Mouse (Mus musculus) testis, postnatal 14 days (tissue): ENCODE results near the gene Mag.
A peak's percentile ranks its signal among the peaks of the same experiment; 100 is the strongest.
"Not testable (repeated sequence)": the region's sequence is repeated elsewhere in the genome, so short reads cannot be mapped to it uniquely, and the experiment has no call there.

Source experiments
- DNase-seq: peaks from one replicate; pipeline ENCODE4 v3.0.0; 2021; ENCODE audit warnings: low spot score

Mag gene

DNA sequence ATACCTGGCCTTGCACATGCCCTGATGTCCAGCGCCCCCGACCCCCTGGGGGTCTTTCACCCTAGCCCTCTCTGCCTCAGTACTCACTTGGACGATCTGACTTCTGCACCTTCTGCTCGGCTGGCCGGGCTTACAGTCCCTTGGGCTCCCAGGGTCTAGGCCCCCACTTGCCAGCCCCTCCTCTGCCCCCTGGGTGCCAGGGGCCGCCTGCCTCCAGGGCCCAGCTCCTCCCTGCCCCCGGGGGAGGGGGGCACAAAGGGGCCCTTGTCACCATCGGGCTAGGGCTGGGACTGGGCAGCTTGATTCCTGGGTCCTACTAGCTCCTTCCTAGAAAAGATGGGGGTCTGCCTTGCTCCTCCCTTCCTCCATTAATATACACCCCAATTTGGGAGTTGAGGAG is at the start of gene Mag:
Gene Mag, minus strand, starts transcription at position 142 of the 400 bp plus-strand sequence.
- no peak for DNase-seq

DNA sequence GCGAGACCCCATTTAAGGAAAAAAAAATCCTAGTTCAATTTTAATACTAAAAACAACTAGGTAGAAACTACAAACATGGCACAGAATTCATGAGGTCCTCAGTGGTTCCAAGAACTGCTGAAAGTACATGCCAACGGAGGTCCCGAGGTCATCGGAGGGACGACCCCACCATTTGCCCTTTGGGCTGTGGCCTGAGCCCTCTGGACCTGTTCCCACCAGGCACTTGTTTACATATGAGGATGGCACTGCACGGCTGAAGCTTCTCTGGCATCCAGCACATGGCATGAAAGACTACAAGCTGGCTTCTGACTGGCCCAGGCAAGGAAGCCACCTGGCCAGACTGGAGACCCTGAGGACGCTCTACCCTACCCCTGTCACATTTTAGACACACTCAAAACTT is 49.7 kb upstream of the Mag start:
- DNase-seq = no peak

DNA sequence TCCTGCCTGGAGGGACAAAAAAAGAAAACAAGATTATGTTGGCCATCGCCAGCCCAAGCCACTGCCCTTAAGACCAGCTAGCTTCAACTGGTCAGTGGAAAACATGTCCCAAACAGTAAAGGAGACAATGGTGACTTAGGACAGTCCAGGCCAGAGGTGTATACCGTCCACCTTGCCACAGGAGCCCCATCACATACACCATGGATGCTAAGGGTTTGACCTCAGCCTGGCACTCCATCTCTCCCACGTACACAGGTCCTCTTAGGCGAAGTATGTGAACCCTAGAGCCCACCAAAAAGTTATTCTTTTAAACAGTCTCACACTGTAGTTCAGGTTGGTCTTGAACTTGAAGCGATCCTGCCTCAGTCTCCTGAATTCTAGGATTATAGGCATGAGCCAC is 48.2 kb upstream of the Mag start:
- no peak for DNase-seq

DNA sequence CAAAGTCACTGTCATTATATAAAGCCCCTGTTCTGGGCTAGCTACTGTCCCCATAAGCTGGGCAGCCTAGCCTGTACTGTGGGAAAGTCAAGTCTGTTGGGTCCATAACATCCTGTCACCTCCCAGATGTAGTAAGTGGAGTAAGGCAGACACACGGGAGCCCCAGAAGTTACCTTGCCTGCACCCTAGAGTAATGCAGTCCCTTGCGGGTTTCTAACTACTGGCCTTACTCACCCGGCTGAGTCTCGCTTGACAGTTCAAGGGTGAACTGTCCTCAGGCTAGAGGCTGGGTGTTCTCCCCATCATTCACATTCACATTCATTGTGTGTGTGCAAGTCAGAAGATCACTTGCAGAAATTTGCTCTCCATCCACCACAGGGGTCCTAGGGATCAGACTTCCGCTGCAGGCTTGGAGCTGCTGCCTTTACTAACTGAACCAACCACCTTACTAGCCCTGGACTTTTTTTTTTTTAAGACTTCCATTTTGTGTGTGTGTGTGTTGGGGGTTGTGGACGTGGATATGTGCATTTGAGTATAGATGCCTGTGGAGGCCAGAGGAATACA is 45.2 kb upstream of the Mag start:
- DNase-seq = no peak

DNA sequence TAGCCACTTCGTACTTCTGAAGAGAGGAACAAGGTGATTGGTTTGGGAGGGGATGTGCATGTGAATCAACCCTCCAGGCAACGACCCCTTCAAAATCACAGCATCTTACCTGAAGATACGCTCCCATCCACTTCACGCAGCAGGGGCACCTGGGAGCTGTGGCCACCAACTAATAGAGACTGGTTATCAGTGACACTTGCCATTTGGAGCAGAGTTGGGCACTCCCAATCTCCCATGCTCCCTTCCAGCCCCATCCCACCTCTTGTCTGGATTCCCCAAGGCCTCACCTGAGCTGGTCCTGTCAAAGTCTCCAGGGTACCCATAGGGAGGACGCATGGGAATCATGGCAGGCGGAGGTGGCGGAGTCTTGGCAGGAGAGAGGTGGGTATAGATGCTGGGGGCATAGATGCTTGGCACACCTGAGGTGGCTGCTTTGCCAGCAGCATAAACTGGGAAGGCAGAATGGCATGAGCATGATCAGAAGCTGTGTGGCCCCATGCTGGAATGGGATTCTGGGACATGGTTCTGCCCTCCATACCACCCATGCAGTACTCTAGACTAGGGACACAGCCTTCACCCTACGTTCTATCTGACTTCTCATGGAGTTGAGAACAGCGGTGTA is 44.3 kb upstream of the Mag start:
- no peak for DNase-seq

DNA sequence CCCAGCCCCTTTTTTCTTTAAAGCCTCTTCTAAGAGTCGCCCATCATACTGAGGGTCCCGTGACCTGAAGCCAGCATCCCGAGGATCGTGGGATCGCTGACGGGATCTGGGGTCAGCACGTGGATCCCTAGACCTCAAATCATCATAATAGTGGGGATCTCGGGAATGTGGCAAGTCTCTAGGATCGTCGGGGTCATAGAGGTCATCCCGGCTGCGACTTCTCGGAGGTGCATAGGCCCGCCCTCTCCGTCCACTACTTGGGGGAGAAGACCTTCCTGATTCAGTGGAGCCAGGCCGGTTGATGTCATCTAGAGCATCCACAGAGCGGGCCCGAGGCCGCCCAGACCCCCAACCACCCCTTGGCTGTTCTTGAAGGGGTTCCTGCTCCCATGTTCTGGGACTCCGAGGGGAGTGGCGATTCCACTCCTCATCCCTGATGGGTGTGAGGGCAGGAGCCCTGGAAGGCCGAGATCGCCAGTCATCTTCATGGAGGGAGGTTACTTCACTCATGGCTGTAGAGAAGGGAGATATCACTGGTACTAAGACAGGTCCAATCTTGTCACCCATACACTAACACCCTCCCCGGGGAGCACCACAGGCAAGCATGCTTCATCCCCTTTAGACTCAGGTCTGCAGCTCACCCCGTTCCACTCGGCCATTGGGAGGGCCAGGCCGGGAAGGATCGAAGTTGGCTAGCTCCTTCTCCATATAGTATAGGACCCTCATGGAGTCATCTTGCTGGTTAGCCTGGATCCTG is 43.6 kb upstream of the Mag start:
- peak; percentile 31 for DNase-seq

DNA sequence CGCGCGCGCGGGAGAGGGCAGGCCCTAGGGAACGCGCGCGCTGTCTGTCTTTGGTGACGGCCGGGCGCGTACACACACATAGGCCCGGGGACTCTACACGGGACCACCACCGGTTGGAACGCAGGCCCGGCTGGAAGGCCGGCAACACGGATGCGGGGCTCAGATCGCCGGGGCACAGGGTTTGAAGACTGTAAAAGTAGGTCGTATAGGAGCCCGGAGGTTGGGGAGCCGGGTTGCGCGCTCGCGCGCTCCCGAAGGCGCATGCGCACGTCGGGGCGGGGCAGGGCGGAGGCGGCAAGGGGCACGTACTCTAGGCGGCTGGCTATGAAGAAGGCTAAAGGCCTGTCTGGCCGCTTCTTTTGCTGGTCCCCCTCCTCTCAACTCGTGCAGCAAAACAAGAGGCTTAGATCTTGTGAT is 42.7 kb upstream of the Mag start:
- DNase-seq = peak; percentile 90

DNA sequence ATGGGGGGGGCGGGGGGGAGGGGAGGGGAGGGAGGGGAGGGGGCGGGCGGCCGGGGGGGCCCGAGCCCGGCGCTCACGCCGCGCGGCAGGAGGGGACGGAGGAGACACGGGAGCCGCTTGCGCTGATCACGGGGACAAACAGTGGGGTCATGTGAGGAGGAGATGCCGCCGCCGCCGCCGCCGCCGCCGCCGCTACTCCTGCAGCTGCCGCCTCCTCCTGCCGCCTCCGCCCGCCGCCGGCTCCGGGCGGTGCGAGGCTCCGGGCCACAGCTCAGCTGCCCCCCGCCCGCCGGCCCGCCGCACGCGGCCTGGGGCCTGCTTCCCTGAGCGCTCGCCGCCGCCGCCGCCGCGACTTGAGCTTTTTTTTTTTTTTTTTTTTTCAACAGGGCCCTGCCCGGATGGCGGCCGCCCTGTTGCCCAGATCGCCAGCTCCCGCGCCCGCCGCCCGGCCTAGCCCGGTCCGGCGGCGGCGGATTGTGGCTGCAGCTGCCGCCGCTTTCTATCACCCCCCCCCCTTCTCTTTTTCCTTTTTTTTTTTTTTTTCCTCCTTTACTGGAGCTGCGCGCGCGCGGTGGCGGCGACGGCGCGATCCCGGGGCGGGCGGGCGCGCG is 42.2 kb upstream of the Mag start, which contains the start of gene Usf2:
Gene Usf2, minus strand, starts transcription at position 48 of the 611 bp plus-strand sequence.
- DNase-seq = peak; percentile 86

DNA sequence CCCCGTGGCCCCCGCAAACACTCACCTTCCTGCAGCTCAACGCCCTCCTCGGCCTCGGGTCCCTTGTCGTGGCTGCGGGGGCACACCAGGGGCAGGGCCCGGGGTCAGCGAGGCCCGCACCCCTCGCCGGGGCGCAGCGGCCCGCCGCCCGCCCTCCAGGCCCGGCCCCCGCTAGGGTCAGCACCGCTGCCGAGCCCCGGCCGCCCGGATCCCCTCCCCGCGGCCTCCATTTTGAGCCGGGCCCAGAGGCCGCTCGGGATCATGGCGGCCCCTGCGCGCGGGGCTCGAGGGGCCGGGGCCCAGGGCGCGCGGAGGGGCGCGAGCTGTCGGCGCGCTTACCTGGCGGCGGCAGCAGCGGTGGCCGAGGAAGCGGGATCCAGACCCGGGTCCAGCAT is 41.7 kb upstream of the Mag start:
- DNase-seq = no peak

DNA sequence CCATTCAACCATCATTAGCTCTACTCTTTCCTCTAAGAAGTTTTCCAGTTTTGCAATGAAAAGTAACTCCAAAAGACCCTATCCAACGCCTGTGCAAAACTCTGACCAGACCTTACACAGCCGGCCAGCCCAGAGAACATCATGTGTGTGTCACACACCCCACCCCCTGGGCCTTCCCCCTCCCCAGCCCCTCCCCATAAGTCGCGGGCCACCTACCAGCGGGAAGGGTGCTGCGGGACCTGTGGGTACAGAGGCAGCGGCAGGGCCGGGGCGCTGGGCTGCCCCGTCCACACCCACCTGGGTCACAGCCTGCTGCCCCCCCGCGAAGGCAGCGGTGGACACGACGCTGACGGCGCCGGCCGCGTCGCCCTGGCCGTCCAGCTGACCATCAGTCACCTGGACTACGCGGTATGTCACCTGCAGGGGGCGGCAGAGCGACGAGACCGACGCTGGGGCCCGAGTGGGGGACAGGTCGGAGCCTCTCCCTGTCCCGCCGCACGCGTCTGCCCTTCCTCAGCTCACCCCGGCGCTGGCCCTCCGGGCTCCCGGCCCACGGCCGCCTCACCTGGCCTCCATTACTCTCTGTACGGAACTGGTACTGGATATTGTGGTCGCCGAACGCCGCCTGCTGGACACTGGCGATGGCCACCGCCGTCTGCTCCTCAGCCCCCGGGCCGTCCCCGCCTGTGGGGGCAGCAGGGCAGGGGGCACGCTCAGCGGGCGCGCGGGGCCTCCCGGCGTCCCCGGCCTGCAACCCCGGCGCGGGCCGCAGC is 41.1 kb upstream of the Mag start:
- DNase-seq = peak; percentile 84

DNA sequence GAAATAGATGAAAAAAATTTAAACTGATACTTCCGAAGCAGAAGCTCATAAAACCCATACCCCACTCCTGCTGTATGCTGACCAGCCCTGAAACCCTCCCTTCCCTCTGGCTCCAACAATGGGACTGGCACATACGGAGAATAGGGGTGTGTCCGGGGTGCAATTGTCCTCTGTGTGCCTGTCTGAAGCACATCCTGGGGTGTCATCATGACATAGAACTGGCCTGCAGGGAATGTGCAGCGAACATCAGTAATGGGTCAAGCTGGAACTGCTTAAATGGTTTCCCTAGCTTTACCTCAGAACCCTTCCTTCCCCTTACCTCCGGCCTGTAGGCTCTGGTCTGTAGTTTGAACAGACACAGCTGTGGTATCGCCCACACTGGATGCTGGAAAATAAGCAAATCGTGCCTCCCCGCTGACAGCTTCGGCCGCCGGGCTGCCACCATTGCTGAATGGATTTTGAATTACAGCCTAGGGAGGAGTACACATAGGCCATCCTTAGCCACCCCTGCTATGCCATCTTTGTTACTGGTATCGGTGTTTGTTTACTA is 40.4 kb upstream of the Mag start:
- no peak for DNase-seq

DNA sequence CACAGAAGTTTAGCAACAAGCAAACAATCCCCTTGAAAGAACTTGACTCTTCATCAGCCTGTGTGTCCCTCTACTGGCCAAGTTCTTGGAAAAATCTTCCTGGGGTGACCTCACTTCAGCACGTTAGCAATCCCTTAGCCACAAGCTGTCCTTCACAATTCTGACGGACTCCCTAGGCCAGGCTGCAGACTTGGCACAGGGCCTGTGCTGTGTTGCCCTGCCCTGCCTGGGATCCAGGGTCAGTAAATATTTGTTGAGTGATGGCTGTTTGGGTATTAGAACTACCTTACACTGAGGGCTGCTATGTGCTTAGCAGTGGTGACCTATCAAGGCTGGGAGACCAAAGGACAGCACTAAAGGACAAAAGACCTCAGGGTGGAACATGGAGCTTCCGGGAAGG is 39.4 kb upstream of the Mag start:
- no peak for DNase-seq

DNA sequence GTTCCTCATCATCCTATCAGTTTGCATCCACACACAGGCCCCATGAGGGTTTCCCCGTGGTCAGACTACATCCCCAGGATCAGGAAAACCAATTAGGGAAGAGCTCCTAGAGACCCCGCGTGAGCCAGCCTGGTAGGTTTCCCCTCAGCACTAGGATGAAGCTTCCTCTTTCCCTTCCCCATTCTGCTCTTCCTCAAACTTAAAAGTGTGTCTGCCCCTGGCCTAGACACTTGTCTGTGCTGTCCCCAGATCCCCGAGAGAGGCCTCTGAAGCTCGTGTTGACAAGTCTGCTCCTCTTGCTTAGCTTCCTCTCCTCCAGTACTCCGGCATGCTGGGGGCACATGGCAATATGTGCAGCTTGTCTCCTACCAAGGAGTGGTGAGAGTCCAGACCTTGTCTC is 38.8 kb upstream of the Mag start:
- DNase-seq = no peak

DNA sequence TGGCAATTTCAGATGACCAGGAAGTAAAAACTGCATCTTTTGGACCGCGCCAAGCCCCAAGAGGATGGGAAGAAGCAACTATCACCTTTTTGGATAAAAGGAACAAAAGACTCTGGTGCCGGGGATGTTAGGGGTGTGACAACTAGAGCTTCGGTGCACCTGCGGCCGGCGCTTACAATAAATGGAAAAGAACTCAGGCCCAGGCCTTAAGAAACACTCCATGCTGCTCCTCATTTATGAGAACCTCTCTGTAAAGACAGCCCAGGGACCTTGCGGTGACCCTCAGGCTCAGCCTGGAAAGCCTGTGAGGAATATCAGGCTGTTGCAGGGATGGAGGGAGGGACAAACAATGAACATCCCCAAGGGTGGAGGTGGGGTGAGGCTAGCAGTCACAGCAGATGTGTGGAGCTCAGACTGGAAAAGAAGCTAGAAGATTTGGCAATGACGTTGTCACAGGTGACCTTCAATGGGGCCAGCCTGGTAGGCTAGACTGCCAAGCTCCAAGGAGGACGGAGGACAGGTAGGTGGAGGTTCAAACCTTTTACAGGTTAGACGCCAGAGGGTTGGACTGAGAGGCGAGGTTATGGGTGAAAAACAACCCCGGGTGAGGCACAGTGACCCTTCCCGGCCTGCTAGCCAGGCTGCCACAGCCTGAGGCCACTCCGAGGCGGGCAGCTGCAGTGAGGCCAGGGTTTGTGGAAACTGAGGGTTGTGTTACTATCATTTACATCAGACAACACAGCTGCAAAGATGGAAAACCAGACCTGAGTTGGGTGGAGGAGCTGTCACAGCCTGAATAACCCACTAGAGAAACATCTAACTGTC is 38.0 kb upstream of the Mag start:
- no peak for DNase-seq

DNA sequence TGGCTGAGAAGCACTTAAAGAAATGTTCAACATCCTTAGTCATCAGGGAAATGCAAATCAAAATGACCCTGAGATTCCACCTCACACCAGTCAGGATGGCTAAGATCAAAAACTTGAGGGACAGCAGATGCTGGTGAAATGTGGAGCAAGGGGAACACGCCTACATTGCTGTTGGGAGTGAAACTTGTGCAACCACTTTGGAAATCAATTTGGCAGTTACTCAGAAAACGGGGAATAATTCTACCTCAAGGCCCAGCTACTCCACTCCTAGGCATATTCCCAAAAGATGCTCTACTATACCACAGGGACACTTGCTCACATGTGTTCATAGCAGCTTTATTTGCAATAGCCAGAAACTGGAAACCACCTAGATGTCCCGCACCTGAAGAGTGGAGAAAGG is 35.2 kb upstream of the Mag start:
- DNase-seq = not testable (repeated sequence)

DNA sequence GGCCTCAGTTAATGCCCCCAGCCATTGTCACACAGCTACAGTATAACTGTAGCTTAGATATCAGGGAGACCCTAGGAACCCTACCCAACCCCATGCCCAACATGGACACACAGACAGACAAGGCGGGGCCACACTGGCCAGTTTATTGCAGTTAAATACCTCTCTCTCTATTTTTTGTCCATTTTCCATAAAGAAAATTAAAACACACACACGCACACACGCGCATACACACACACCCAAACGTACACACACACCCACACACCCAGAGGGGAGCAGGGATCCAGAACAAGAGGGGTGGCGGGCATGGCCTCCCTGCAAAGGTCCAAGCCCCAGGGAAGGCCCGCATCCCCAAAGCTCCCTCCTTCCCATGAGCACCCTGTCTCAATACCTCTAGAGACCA is 31.2 kb upstream of the Mag start:
- DNase-seq = no peak

DNA sequence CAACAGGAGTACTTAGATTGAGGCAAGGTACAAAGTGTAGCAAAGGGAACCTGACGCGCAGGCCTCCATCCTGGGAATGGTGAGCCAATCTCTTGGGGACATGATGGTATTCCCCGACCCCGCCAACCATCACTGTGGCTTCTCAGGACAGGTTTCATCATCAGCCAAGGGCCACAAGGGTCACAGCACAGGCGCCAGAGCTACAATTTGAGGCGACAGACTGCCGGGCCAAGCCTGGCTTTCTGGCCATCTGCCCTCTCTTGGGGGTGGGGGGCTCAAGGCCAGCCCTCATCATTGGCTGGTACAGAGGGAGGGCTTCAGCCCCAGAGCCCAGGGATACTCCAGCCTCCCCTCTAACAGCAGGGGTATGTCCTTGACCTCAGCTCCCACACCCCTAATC is 30.8 kb upstream of the Mag start:
- not testable (repeated sequence) for DNase-seq

DNA sequence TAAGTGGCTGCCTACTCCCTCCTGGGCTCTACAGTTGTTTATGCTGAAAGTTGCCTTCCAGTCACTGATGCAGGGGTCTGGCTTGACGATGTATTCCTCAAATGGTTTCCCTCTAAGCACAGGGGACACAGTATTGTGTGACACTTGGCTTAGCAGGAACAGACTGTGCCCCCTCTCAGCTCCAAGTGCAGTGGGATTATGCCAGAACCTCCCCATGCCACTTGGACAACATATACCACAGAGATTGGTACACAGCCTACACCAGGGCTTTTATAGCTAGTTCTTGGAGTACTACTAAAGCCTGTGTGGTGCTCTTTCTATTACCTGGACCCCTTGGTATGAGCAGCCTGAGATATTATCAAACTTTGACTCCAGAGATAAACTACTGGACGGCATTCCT is 30.0 kb upstream of the Mag start:
- not testable (repeated sequence) for DNase-seq

DNA sequence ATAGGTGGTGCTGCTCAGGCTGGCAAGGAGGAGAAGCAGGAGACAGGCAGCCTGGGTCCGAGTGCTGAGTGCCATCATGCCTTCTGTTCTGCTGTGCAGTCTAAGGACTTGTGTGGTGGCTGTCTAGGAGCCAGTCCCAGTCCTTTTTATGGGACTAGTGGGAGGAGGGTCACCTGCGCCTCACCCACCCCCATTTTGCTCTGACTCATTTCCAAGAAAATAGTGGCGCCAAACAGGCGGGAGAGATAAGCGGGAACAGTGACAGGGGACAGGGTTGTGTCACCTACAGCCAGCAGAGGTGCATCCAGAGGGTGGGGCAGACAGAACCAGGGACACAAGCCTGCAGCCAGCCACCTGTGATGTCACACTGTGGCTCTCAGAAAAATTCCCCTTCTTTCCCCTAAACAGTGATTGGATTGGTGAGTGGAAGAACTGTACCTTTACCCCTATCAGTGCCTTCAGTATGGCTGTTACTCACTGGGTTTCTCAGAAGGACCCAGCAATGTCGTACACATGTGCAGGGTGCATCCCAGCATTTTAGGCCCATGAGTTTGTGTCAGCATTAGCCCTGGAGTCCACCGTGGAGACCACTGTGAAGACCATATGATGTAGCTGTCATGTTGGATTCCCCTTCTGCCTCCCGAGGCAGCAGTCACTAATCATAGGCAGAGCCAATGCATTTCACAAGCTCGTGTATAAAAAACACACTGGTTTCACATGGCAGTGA is 29.4 kb upstream of the Mag start, which contains the start of gene Hamp:
Gene Hamp, minus strand, starts transcription at position 124 of the 727 bp plus-strand sequence.
- DNase-seq = no peak

DNA sequence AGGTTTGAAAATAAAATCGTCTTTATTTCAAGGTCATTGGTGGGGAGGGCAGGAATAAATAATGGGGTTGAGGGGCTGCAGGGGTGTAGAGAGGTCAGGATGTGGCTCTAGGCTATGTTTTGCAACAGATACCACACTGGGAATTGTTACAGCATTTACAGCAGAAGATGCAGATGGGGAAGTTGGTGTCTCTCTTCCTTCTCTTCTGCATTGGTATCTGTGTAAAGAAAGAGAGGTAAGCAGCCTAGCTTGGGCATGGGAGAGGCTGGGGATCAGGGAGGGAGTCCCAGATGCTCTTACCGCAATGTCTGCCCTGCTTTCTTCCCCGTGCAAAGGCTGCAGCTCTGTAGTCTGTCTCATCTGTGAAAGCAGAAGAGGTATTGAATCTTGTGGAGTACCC is 27.7 kb upstream of the Mag start:
- DNase-seq = not testable (repeated sequence)
